Mouse (Mus musculus): ENCODE measurements at regions not wholly inside any gene's neighbourhood (a gene's known extent, or its start where the extent isn't known, plus 50 kb on each side); places are given as distances from the start of the nearest gene placed in this dataset.

GRCm38 (mm10) chr14:68934611-68935302 is 359.3 kb downstream of the Synb start:
- Histone ChIP-seq H3K4me3 (ENCODE audit: low read depth, low read length) (no peak overlapping the region), H3K36me3 (ENCODE audit: control insufficient read depth, insufficient read depth, low read length) (no peaks in the 10 kb centered on the region), H3K4me2 (ENCODE audit: low read depth, low read length) (peak overlapping the region; percentile 44), H3K9me3 (ENCODE audit: control insufficient read depth, low read length) (no peaks in the 10 kb centered on the region), H3K27ac (replicated peaks; ENCODE audit: low read depth, low read length) (peak overlapping the region; percentile 13; the same call in 1 of the 2 replicates), H3K9ac (ENCODE audit: low read depth, low read length) (no peak overlapping the region), H3K4me1 (ENCODE audit: control insufficient read depth, insufficient read depth, low read length) (peaks cover 12% of the 10 kb centered on the region; the same call in 1 of the 2 replicates), H3K27me3 (replicated peaks; ENCODE audit: control insufficient read depth, insufficient read depth, low read length) (no peaks in the 10 kb centered on the region)
- WGBS, result 8% methylated on average over 12 of the region's 12 CpGs
- DNase-seq (ENCODE audit: low spot score), result peak; percentile 87
- ATAC-seq (ENCODE audit: low read depth), result peak; percentile 83

DNA sequence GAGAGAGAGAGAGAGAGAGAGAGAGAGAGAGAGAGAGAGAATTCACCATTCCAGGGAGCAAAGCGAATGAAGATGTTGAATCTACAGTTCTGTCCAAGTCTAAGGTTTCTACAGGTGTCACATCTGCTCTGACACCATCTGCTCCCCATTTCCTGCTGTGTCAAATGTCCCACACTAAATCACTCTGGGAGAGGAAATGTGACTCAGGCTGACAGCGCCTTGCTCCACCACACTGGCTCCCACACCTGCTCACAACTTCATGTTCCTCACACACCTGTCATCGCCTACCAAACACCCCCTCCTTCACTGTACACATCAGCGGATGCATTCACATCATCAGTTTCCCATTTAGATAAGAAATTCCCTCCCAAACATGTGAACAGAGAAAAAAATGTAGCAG is 366.3 kb downstream of the Synb start:
- Histone ChIP-seq H3K9me3 (ENCODE audit: control insufficient read depth, low read length) (no peaks in the 10 kb centered on the region), H3K27me3 (replicated peaks; ENCODE audit: control insufficient read depth, insufficient read depth, low read length) (no peaks in the 10 kb centered on the region), H3K27ac (replicated peaks; ENCODE audit: low read depth, low read length) (no peak overlapping the region), H3K4me3 (ENCODE audit: low read depth, low read length) (no peak overlapping the region), H3K4me2 (ENCODE audit: low read depth, low read length) (no peak overlapping the region), H3K9ac (ENCODE audit: low read depth, low read length) (no peak overlapping the region), H3K4me1 (ENCODE audit: control insufficient read depth, insufficient read depth, low read length) (peaks cover 6% of the 10 kb centered on the region), H3K36me3 (ENCODE audit: control insufficient read depth, insufficient read depth, low read length) (no peaks in the 10 kb centered on the region)
- ATAC-seq (ENCODE audit: low read depth) (0 out of 2 replicates have a peak, but pooled peaks have one; percentile 37), DNase-seq (ENCODE audit: low spot score) (peak; percentile 41)
- 27% methylated on average over 4 of the region's 4 CpGs for WGBS

DNA sequence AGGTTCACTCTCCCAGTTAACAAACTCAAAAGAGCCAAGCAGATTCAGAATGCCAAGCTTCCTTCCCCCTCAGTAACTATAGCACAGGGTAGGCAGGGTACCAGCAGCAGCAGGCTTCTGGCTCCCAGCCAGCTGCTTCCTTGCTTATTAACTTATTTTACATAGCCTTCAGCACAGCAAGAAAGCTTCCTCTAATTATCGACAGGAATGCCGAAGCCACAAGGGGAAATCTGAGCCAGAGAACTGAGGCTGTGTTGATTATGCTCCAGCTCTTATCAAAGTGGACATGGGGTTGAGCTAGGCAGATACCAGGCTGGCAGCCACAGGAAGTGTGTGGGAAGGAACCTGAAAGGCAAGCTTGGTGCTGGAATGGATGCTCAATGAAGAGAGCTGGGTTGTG is 371.0 kb downstream of the Synb start:
- Histone ChIP-seq H3K27ac (replicated peaks; ENCODE audit: low read depth, low read length) (no peak overlapping the region), H3K9ac (ENCODE audit: low read depth, low read length) (no peak overlapping the region), H3K4me1 (ENCODE audit: control insufficient read depth, insufficient read depth, low read length) (peaks cover 15% of the 10 kb centered on the region), H3K27me3 (replicated peaks; ENCODE audit: control insufficient read depth, insufficient read depth, low read length) (no peaks in the 10 kb centered on the region), H3K9me3 (ENCODE audit: control insufficient read depth, low read length) (no peaks in the 10 kb centered on the region), H3K4me3 (ENCODE audit: low read depth, low read length) (no peak overlapping the region), H3K4me2 (ENCODE audit: low read depth, low read length) (no peak overlapping the region), H3K36me3 (ENCODE audit: control insufficient read depth, insufficient read depth, low read length) (no peaks in the 10 kb centered on the region)
- DNase-seq (ENCODE audit: low spot score) (peak; percentile 95), ATAC-seq (ENCODE audit: low read depth) (peak; percentile 96)
- 10% methylated on average over 2 of the region's 2 CpGs for WGBS

GRCm38 (mm10) chr14:68922035-68922434 is 372.1 kb downstream of the Synb start:
- ATAC-seq (ENCODE audit: low read depth), result no peak
- Histone ChIP-seq H3K4me1 (ENCODE audit: control insufficient read depth, insufficient read depth, low read length) (peaks cover 15% of the 10 kb centered on the region), H3K4me3 (ENCODE audit: low read depth, low read length) (no peak overlapping the region), H3K27me3 (replicated peaks; ENCODE audit: control insufficient read depth, insufficient read depth, low read length) (no peaks in the 10 kb centered on the region), H3K4me2 (ENCODE audit: low read depth, low read length) (no peak overlapping the region), H3K36me3 (ENCODE audit: control insufficient read depth, insufficient read depth, low read length) (no peaks in the 10 kb centered on the region), H3K9ac (ENCODE audit: low read depth, low read length) (no peak overlapping the region), H3K9me3 (ENCODE audit: control insufficient read depth, low read length) (no peaks in the 10 kb centered on the region), H3K27ac (replicated peaks; ENCODE audit: low read depth, low read length) (no peak overlapping the region)
- DNase-seq (ENCODE audit: low spot score), result no peak
- 34% methylated on average over 2 of the region's 2 CpGs for WGBS

DNA sequence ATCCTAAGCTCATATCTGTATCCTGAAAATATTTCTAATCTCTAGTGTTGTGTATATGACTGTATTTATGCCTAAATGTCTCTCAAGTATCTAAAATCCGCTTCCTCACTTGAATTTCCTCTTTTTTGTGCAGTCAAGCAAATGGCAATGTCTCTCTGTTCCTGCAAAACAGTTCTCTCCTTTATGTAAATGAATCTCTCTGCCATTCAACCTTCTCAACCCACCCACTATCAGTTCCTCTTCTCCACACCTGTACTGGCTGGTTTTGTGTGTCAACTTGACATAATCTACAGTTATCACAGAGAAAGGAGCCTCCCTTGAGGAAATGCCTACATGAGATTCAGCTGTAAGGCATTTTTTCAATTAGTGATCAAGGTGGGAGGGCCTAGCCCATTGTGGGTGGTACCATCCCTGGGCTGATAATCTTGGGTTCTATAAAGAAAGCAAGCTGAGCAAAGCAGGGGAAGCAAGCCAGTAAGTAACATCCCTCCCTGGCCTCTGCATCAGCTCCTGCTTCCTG is 375.5 kb downstream of the Synb start:
- H3K9ac ChIP-seq (ENCODE audit: low read depth, low read length), result no peak overlapping the region
- H3K36me3 ChIP-seq (ENCODE audit: control insufficient read depth, insufficient read depth, low read length), result no peaks in the 10 kb centered on the region
- ATAC-seq (ENCODE audit: low read depth) (no peak), DNase-seq (ENCODE audit: low spot score) (no peak)
- WGBS, result 83% methylated on average over 1 of the region's 1 CpGs
- H3K27ac ChIP-seq (replicated peaks; ENCODE audit: low read depth, low read length), result no peak overlapping the region
- H3K9me3 ChIP-seq (ENCODE audit: control insufficient read depth, low read length), result no peaks in the 10 kb centered on the region
- no peak overlapping the region for H3K4me3 ChIP-seq (ENCODE audit: low read depth, low read length)
- H3K4me2 ChIP-seq (ENCODE audit: low read depth, low read length), result no peak overlapping the region
- peaks cover 15% of the 10 kb centered on the region for H3K4me1 ChIP-seq (ENCODE audit: control insufficient read depth, insufficient read depth, low read length)
- H3K27me3 ChIP-seq (replicated peaks; ENCODE audit: control insufficient read depth, insufficient read depth, low read length), result no peaks in the 10 kb centered on the region

DNA sequence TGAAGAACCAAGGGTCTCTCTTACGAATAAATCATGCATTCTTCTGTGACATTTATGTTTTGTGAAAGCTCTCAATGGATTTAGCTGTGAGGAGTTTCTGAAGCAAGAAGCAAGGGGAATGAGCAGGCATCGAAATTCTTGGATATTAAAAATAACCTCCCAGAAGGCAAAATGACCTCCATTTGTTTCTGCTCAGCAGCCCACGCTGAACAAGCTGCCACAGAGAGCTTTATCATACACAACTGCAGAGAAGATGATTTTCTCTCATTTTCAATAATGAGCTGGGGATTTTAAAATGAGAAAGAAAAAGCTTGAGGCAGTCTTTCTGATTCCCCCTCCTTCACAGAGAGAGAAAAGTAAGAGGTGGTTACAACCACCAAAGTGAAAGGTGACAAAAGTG is 394.2 kb downstream of the Synb start:
- 71% methylated on average over 3 of the region's 3 CpGs for WGBS
- DNase-seq (ENCODE audit: low spot score) (no peak), ATAC-seq (ENCODE audit: low read depth) (no peak)
- Histone ChIP-seq H3K4me2 (ENCODE audit: low read depth, low read length) (no peak overlapping the region), H3K4me3 (ENCODE audit: low read depth, low read length) (no peak overlapping the region), H3K27ac (replicated peaks; ENCODE audit: low read depth, low read length) (no peak overlapping the region), H3K27me3 (replicated peaks; ENCODE audit: control insufficient read depth, insufficient read depth, low read length) (no peaks in the 10 kb centered on the region), H3K4me1 (ENCODE audit: control insufficient read depth, insufficient read depth, low read length) (no peaks in the 10 kb centered on the region), H3K9me3 (ENCODE audit: control insufficient read depth, low read length) (no peaks in the 10 kb centered on the region), H3K9ac (ENCODE audit: low read depth, low read length) (no peak overlapping the region), H3K36me3 (ENCODE audit: control insufficient read depth, insufficient read depth, low read length) (no peaks in the 10 kb centered on the region)

DNA sequence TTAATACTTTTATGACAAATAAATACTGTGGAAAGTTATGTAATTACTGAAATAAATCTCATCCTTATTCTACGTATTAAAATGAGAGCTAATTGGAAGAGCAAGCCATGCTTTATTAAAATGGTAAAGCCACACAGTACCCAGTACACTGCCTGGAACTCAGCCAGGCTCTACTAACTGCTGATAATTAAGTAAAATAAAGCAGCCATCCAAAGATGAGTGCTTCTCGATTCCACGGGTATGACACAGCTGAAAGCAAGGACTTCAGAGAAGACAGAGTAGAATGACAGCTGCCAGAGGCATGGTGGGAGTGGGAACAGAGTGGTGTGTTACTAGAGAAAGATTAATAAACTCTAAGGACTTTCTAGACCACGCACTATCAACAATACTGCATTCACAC is 416.9 kb downstream of the Synb start:
- WGBS, result 73% methylated on average over 4 of the region's 4 CpGs
- no peak overlapping the region for H3K4me2 ChIP-seq (ENCODE audit: low read depth, low read length)
- no peaks in the 10 kb centered on the region for H3K27me3 ChIP-seq (replicated peaks; ENCODE audit: control insufficient read depth, insufficient read depth, low read length)
- no peak overlapping the region for H3K27ac ChIP-seq (replicated peaks; ENCODE audit: low read depth, low read length)
- no peaks in the 10 kb centered on the region for H3K9me3 ChIP-seq (ENCODE audit: control insufficient read depth, low read length)
- H3K9ac ChIP-seq (ENCODE audit: low read depth, low read length), result no peak overlapping the region
- no peak overlapping the region for H3K4me3 ChIP-seq (ENCODE audit: low read depth, low read length)
- DNase-seq (ENCODE audit: low spot score) (no peak), ATAC-seq (ENCODE audit: low read depth) (no peak)
- no peaks in the 10 kb centered on the region for H3K36me3 ChIP-seq (ENCODE audit: control insufficient read depth, insufficient read depth, low read length)
- no peaks in the 10 kb centered on the region for H3K4me1 ChIP-seq (ENCODE audit: control insufficient read depth, insufficient read depth, low read length)

GRCm38 (mm10) chr14:68861071-68861470 is 433.0 kb downstream of the Synb start:
- no peak overlapping the region for H3K4me2 ChIP-seq (ENCODE audit: low read depth, low read length)
- ATAC-seq (ENCODE audit: low read depth), result no peak
- no peaks in the 10 kb centered on the region for H3K36me3 ChIP-seq (ENCODE audit: control insufficient read depth, insufficient read depth, low read length)
- DNase-seq (ENCODE audit: low spot score), result no peak
- peaks cover 5% of the 10 kb centered on the region for H3K9me3 ChIP-seq (ENCODE audit: control insufficient read depth, low read length)
- H3K27ac ChIP-seq (replicated peaks; ENCODE audit: low read depth, low read length), result no peak overlapping the region
- H3K4me1 ChIP-seq (ENCODE audit: control insufficient read depth, insufficient read depth, low read length), result no peaks in the 10 kb centered on the region
- 99% methylated on average over 3 of the region's 3 CpGs for WGBS
- no peak overlapping the region for H3K4me3 ChIP-seq (ENCODE audit: low read depth, low read length)
- no peak overlapping the region for H3K9ac ChIP-seq (ENCODE audit: low read depth, low read length)
- no peaks in the 10 kb centered on the region for H3K27me3 ChIP-seq (replicated peaks; ENCODE audit: control insufficient read depth, insufficient read depth, low read length)

DNA sequence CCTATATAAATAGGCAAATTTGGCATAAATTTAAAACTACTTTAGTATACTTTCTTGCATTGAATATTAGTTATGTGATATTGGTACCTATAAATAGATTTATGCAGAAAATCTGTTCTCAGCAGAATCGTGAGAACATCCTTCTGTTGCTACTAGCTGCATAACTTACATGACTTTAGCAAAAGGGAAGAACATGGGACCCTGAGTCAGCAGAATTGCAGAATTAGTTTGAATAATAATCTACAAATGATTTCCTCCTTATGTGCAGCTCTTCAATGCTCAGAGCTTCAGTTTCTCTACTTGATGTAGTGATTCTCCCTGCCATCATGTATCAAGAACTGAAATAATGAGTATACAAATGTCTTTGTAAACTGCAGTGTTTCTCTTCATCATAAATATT is 436.2 kb downstream of the Synb start:
- H3K27me3 ChIP-seq (replicated peaks; ENCODE audit: control insufficient read depth, insufficient read depth, low read length), result no peaks in the 10 kb centered on the region
- DNase-seq (ENCODE audit: low spot score) (no peak), ATAC-seq (ENCODE audit: low read depth) (no peak)
- H3K9ac ChIP-seq (ENCODE audit: low read depth, low read length), result no peak overlapping the region
- no peak overlapping the region for H3K27ac ChIP-seq (replicated peaks; ENCODE audit: low read depth, low read length)
- H3K9me3 ChIP-seq (ENCODE audit: control insufficient read depth, low read length), result peaks cover 5% of the 10 kb centered on the region
- H3K4me3 ChIP-seq (ENCODE audit: low read depth, low read length), result no peak overlapping the region
- H3K4me1 ChIP-seq (ENCODE audit: control insufficient read depth, insufficient read depth, low read length), result no peaks in the 10 kb centered on the region
- H3K4me2 ChIP-seq (ENCODE audit: low read depth, low read length), result no peak overlapping the region
- WGBS, result 73% methylated on average over 1 of the region's 1 CpGs
- H3K36me3 ChIP-seq (ENCODE audit: control insufficient read depth, insufficient read depth, low read length), result no peaks in the 10 kb centered on the region
